Mouse (Mus musculus) adrenal gland, adult 2 months (tissue): ENCODE measurements around the gene Sbk2. TPM values are rescaled to one million over a fixed set of nuclear protein-coding genes. Genes with fewer than 3 reads are reported as not detected.
A peak's percentile ranks its signal among the peaks of the same experiment; 100 is the strongest.

ENCODE experiments used
- DNase-seq: peaks from one replicate; pipeline ENCODE4 v3.0.0; 2021
- polyA plus RNA-seq: library from polyadenylated mRNA; depleted of rRNA; stranded (reverse); fragments of >200 nt; gene quantifications from 2 replicates; pipeline ENCODE4 v1.2.3, GENCODE M21; 2012
- total RNA-seq, 2 experiments: library from RNA; stranded (reverse); gene quantifications; 2 replicates each; pipeline ENCODE4 v1.2.3; 2021

Sbk2 gene
- total and polyA plus RNA-seq, 3 experiments = 0.32 to 1.0 (median 0.52) TPM

- peak; percentile 79 for DNase-seq
Measured at GRCm38 (mm10) chr7:4922508-4922907, 41.7 kb downstream of the Sbk2 start.

GRCm38 (mm10) chr7:4921824-4922482, 42.3 kb downstream of the Sbk2 start, which contains the start of gene Nat14:
TSS of gene Nat14 (plus strand) at chr7:4922028.
- no peak for DNase-seq

- no peak for DNase-seq
Measured at GRCm38 (mm10) chr7:4920976-4921823, 43.0 kb downstream of the Sbk2 start.

GRCm38 (mm10) chr7:4920496-4920895, 43.7 kb downstream of the Sbk2 start:
- DNase-seq = no peak

GRCm38 (mm10) chr7:4919971-4920370, 44.2 kb downstream of the Sbk2 start:
- DNase-seq = no peak

GRCm38 (mm10) chr7:4919096-4919495, 45.1 kb downstream of the Sbk2 start:
- no peak for DNase-seq

- DNase-seq = no peak
Measured at GRCm38 (mm10) chr7:4918681-4919080, 45.5 kb downstream of the Sbk2 start.

- no peak for DNase-seq
Measured at GRCm38 (mm10) chr7:4917494-4917893, 46.7 kb downstream of the Sbk2 start.

- no peak for DNase-seq
Measured at GRCm38 (mm10) chr7:4915669-4916416, 48.4 kb downstream of the Sbk2 start.

GRCm38 (mm10) chr7:4915007-4915665, 49.1 kb downstream of the Sbk2 start, which contains the start of gene Zfp628:
TSS of gene Zfp628 (plus strand) at chr7:4915217.
- DNase-seq = peak; percentile 96

GRCm38 (mm10) chr7:4912248-4912647, 52.0 kb downstream of the Sbk2 start:
- DNase-seq = no peak

GRCm38 (mm10) chr7:4911561-4911960, 52.6 kb downstream of the Sbk2 start:
- DNase-seq = no peak

- no peak for DNase-seq
Measured at GRCm38 (mm10) chr7:4906466-4906950, 57.7 kb downstream of the Sbk2 start, which contains the start of gene Gm36210. TSS of gene Gm36210 (minus strand) at chr7:4906516.

- DNase-seq = no peak
Measured at GRCm38 (mm10) chr7:4902404-4902803, 61.8 kb downstream of the Sbk2 start.

- no peak for DNase-seq
Measured at GRCm38 (mm10) chr7:4901171-4901570, 63.0 kb downstream of the Sbk2 start.

- no peak for DNase-seq
Measured at GRCm38 (mm10) chr7:4900523-4900851, 63.7 kb downstream of the Sbk2 start.

GRCm38 (mm10) chr7:4899649-4900522, 64.3 kb downstream of the Sbk2 start:
- peak; percentile 53 for DNase-seq

GRCm38 (mm10) chr7:4898851-4899648, 65.2 kb downstream of the Sbk2 start:
- DNase-seq = no peak

- no peak for DNase-seq
Measured at GRCm38 (mm10) chr7:4895186-4895585, 69.0 kb downstream of the Sbk2 start.
